Mouse (Mus musculus): ENCODE results near the gene Slc38a8.

Gene Slc38a8

GRCm38 (mm10) chr8:119438876-119439275 is 62.6 kb downstream of the Slc38a8 start:
- no peak for DNase-seq (ENCODE audit: extremely low spot score, low spot score)

- DNase-seq (ENCODE audit: extremely low spot score, low spot score) = no peak
Observed at GRCm38 (mm10) chr8:119437506-119437905, 64.0 kb downstream of the Slc38a8 start.

- no peak for DNase-seq (ENCODE audit: extremely low spot score, low spot score)
Observed at GRCm38 (mm10) chr8:119436933-119437332, 64.6 kb downstream of the Slc38a8 start.

DNA sequence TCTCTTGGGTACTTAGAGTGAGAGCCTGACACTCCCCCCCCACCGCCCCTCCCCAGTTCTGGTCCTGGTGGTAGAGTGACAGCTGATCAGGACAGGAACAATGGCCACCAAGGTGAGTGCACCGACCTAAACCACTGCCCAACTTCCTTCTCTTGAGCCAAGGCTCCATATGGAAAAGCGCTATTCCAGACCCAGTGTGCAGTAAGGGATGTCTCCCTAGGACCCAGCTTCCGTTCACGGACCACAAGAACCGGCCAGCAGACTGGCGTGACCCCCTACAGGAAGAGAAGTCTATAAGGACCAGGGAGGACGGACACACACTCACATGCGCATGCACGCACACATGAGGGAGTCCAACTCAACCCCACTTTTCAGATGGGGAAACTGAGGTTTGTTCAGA is 65.2 kb downstream of the Slc38a8 start:
- no peak for DNase-seq (ENCODE audit: extremely low spot score, low spot score)

GRCm38 (mm10) chr8:119435527-119435926 is 66.0 kb downstream of the Slc38a8 start:
- DNase-seq (ENCODE audit: extremely low spot score, low spot score) = no peak

GRCm38 (mm10) chr8:119434569-119434968 is 66.9 kb downstream of the Slc38a8 start:
- DNase-seq (ENCODE audit: extremely low spot score, low spot score) = no peak

DNA sequence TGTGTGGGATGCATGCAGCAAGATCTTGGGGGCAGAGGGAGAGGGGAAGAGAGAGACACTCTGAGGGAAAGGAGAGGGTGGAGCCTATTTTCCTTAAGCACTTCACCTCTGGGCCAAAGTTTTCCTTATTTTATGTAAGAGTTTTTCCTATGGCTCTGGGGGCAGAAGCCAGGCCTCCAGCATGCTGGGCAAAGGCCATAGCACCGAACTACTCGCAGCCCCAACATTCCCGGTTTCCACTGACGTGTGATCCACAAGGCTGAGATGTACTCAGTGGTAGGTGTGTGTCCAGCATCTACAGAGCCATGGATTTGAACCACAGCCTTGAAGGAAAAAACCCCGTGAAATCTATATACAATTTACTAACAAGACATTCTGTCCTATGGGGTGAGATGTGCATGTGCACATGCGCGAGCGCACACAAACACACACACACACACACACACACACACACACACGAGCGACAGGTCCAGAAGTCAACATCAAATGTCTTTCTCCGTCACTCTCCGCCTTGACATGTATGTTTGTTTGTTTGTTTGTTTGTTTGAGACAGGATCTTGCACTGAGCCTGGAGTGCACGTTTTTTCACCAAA is 67.8 kb downstream of the Slc38a8 start, which contains the start of gene Osgin1:
Osgin1 (plus strand) TSS at position 543 of the 593 bp plus-strand sequence.
- DNase-seq (ENCODE audit: extremely low spot score, low spot score) = no peak

DNA sequence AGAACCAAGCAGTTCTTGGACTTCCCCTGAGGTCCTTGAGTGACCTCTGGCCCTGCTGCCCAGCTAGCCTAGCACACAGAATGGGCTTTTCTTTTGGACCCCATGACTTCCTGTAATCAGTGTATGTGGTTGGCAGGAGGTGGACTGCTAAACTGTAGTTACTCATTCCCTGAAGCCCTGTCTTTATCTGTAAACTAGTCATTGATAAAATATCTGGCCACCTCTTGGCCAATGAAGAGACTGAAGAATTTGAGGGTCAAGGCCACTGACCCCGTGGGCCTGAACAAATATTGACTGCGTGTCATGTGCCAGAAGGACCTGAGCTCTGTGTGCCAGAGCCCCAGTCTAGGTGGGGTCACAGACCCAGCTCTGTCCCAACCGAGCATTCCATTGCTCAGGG is 69.1 kb downstream of the Slc38a8 start:
- no peak for DNase-seq (ENCODE audit: extremely low spot score, low spot score)

GRCm38 (mm10) chr8:119430690-119431089 is 70.8 kb downstream of the Slc38a8 start:
- DNase-seq (ENCODE audit: extremely low spot score, low spot score) = no peak

- DNase-seq (ENCODE audit: extremely low spot score, low spot score) = no peak
Observed at GRCm38 (mm10) chr8:119430250-119430649, 71.2 kb downstream of the Slc38a8 start.

Measured in neural tube, embryonic 10.5 days (tissue).